Mouse (Mus musculus) liver, adult 2 months (tissue): ENCODE data around the gene Kmt2b. TPM values are rescaled to one million over a fixed set of nuclear protein-coding genes. Genes with fewer than 3 reads are reported as not detected.

Experiments
- DNase-seq: peaks from one replicate; pipeline ENCODE4 v3.0.0-alpha.2; 2011; ENCODE audit warnings: low read depth, low spot score; ENCODE audit errors: extremely low read depth
- H3K27ac ChIP-seq: fragments of 200-500 bp; replicated peaks from 2 replicates; pipeline ENCODE4 v1.5.1; 2012; ENCODE audit warnings: low read depth, mild to moderate bottlenecking, control low read depth, inconsistent platforms, low read length; ENCODE audit not compliant: insufficient read depth
- H3K27me3 ChIP-seq: fragments of 200-500 bp; 2 replicates; pipeline ENCODE4 v1.6.1; 2012; ENCODE audit warnings: mild to moderate bottlenecking, moderate library complexity, low read length, inconsistent platforms; ENCODE audit not compliant: control insufficient read depth, insufficient read depth
- H3K36me3 ChIP-seq: fragments of 200-500 bp; 2 replicates; pipeline ENCODE4 v1.6.1; 2012; ENCODE audit warnings: low read length, inconsistent platforms; ENCODE audit not compliant: control insufficient read depth, insufficient read depth
- H3K4me1 ChIP-seq: fragments of 200-500 bp; 2 replicates; pipeline ENCODE4 v1.6.1; 2011; ENCODE audit warnings: low read length; ENCODE audit not compliant: control insufficient read depth, insufficient read depth
- H3K4me3 ChIP-seq: fragments of 200-500 bp; 2 replicates; pipeline ENCODE4 v1.5.1; 2011; ENCODE audit warnings: low read depth, mild to moderate bottlenecking, control low read depth, low read length, moderate library complexity; ENCODE audit not compliant: insufficient read depth
- H3K79me2 ChIP-seq: fragments of 200-500 bp; 2 replicates; pipeline ENCODE4 v1.6.1; 2012; ENCODE audit warnings: inconsistent platforms, mild to moderate bottlenecking, low read length, moderate library complexity; ENCODE audit not compliant: control insufficient read depth, insufficient read depth
- H3K9ac ChIP-seq: fragments of 200-500 bp; 2 replicates; pipeline ENCODE4 v1.6.1; 2012; ENCODE audit warnings: low read depth, mild to moderate bottlenecking, control low read depth, inconsistent platforms, low read length
- CTCF ChIP-seq: fragments of 200-500 bp; IDR thresholded peaks from 2 replicates; pipeline ENCODE4 v1.5.1; 2011; ENCODE audit warnings: low read depth, low read length, control low read depth
- POLR2A ChIP-seq: fragments of 200-500 bp; IDR thresholded peaks from 2 replicates; pipeline ENCODE4 v1.6.1; 2011; ENCODE audit warnings: low read length, control low read depth; ENCODE audit not compliant: insufficient read depth; ENCODE audit errors: extremely low read depth
- WGBS: fragments of 180-500 bp; shearing (Covaris S2); methylation state at CpG from one replicate; pipeline ENCODE4 v1.1.7; 2018; 5-methylcytosine and 5-hydroxymethylcytosine counted together
- polyA plus RNA-seq: library from polyadenylated mRNA; depleted of rRNA; stranded (reverse); fragments of >200 nt; gene quantifications from 2 replicates; pipeline ENCODE4 v1.2.3, GENCODE M21; 2012
- total RNA-seq: library from RNA; depleted of rRNA; stranded (reverse); fragments of >200 nt; gene quantifications from 2 replicates; pipeline ENCODE4 v1.2.3, GENCODE M21; 2014

Kmt2b gene
- total and polyA plus RNA-seq, 2 experiments, result 3.4 to 19.2 TPM

- Histone ChIP-seq H3K27me3 (no peaks in the 10 kb centered on the region), H3K4me3 (no peak overlapping the region), H3K27ac (no peak overlapping the region), H3K9ac (no peak overlapping the region), H3K79me2 (no peaks in the 10 kb centered on the region), H3K4me1 (peaks cover 14% of the 10 kb centered on the region; the same call in 1 of the 2 replicates), H3K36me3 (peaks cover 5% of the 10 kb centered on the region; the same call in 1 of the 2 replicates)
- DNase-seq, result no peak
- 94% methylated on average over 13 of the region's 13 CpGs for WGBS
- no peak for TF ChIP-seq POLR2A
- no peak for TF ChIP-seq CTCF
Observed at GRCm38 (mm10) chr7:30557901-30558514, 30.5 kb downstream of the Kmt2b start.

GRCm38 (mm10) chr7:30556894-30557536, 31.5 kb downstream of the Kmt2b start:
- Histone ChIP-seq H3K27me3 (no peaks in the 10 kb centered on the region), H3K4me1 (peaks cover 13% of the 10 kb centered on the region; the same call in 1 of the 2 replicates), H3K4me3 (no peak overlapping the region), H3K36me3 (peaks cover 5% of the 10 kb centered on the region; the same call in 1 of the 2 replicates), H3K79me2 (no peaks in the 10 kb centered on the region), H3K9ac (no peak overlapping the region), H3K27ac (no peak overlapping the region)
- TF ChIP-seq POLR2A (no peak), CTCF (peak; percentile 18; the same call in 1 of the 2 replicates)
- no peak for DNase-seq
- 95% methylated on average over 18 of the region's 18 CpGs for WGBS

- no peak overlapping the region for H3K4me3 ChIP-seq
- H3K4me1 ChIP-seq, result peaks cover 9% of the 10 kb centered on the region; the same call in 1 of the 2 replicates
- WGBS, result 88% methylated on average over 22 of the region's 22 CpGs
- H3K27ac ChIP-seq, result no peak overlapping the region
- H3K27me3 ChIP-seq, result no peaks in the 10 kb centered on the region
- H3K79me2 ChIP-seq, result no peaks in the 10 kb centered on the region
- H3K9ac ChIP-seq, result 0 out of 2 replicates have a peak overlapping the region, but pooled peaks have one; percentile 84
- no peak for DNase-seq
- H3K36me3 ChIP-seq, result peaks cover 5% of the 10 kb centered on the region; the same call in 1 of the 2 replicates
- TF ChIP-seq CTCF, result no peak
- TF ChIP-seq POLR2A, result no peak
Observed at GRCm38 (mm10) chr7:30553810-30554584, 34.5 kb downstream of the Kmt2b start.

GRCm38 (mm10) chr7:30553021-30553589, 35.4 kb downstream of the Kmt2b start:
- peak overlapping the region; percentile 69 for H3K4me3 ChIP-seq
- DNase-seq, result peak; percentile 65

More at GRCm38 (mm10) chr7:30553021-30553589, 35.4 kb downstream of the Kmt2b start:
- no peak for TF ChIP-seq CTCF
- TF ChIP-seq POLR2A, result peak; percentile 65; the same call in 1 of the 2 replicates
- Histone ChIP-seq H3K9ac (peak overlapping the region; percentile 84), H3K36me3 (peaks cover 5% of the 10 kb centered on the region; the same call in 1 of the 2 replicates), H3K27ac (peak overlapping the region; percentile 91), H3K4me1 (peaks cover 5% of the 10 kb centered on the region; the same call in 1 of the 2 replicates), H3K27me3 (no peaks in the 10 kb centered on the region), H3K79me2 (no peaks in the 10 kb centered on the region)
- WGBS, result 1% methylated on average over 23 of the region's 23 CpGs
